Mouse (Mus musculus) right cerebral cortex, postnatal 10 days (tissue): ENCODE results near the gene Gtpbp1.

Experiments used
- DNase-seq, 2 experiments: peaks; one replicate each; pipeline ENCODE4 v3.0.0; 2021; ENCODE audit warnings: low spot score in 2 of 2

Gtpbp1 gene

DNA sequence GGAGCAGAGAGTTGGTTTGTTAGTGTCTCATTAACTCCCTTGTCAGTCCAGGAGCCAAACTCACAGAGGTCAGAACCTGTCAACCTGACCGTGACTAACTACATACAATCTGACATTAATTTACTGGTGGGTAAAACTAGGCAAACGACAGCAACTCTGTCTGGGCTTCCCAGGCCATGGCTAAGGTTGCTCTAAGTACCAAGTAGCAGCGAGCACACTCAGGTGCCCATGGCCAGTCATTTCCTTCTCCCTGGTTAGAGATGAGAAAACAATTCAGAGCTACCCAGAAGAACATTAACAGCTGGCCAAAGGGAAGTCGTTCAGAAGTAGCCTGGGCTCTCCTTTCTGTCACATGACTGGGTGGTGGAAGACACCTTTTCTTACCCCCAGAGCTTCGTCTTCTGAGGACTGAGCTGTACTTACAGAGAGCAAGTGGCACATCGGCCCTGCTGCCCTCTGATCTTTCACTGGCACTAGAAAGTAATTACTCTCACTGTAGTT, 5.5 kb upstream of the Gtpbp1 start:
- no peak for DNase-seq

DNA sequence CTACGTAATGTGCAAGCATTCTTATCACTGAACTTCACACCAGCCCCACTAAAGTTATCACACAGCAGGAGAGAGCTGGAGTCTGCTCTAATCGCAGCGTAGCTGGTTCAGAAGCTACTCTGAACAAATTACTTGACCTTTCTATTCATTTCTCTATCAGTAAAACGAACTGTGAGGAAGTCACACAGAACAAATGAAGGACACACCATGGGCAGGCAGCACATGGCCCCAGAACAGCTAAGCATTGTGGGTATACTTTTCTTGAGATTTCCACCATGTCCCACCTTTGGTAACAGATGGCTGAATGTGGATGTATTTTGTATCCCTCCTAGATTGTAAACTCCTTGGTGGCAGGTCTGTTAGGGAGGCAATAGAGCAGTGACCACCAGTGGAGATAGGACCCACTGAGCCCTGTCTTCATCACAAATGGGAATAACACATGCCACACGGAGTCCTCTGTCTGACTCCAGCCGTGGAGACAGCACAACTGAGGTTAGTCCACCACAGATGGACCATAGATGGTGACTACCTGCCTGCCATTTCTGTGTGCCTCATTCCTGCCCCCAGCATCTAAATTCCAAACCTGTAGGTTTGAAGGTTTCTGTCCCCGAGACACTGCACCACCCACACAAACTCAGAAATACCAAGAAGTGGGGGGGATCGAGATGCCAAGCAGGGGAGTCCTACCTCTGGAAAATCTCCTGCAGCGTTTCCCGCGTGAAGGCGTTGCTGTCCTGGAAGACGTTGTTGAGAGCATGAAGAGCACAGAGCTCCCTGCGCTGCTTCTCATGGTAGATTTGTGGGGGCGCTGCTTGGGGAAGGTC, 4.4 kb upstream of the Gtpbp1 start:
- DNase-seq: no peak

DNA sequence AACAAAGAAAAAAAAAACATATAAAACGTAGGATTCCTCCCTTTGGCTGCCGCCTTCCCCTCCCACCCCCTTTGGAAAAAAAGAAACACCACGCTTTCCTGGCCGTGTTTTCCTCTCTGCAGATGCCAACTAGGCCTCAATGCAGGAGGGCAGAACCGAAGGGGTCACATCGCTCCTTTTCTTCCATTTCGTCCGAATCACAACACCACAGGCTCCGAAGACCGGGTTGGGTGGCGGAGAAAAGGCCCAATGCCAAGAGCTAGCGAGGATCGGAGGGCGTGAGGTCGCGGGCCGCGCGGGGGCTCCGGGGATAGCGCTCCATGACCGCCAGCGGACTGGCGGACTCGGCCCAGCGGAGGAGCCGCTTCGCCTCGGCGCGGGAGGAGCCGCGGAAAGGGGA, 3.5 kb upstream of the Gtpbp1 start:
- peak; percentile 60 to 66 for DNase-seq

DNA sequence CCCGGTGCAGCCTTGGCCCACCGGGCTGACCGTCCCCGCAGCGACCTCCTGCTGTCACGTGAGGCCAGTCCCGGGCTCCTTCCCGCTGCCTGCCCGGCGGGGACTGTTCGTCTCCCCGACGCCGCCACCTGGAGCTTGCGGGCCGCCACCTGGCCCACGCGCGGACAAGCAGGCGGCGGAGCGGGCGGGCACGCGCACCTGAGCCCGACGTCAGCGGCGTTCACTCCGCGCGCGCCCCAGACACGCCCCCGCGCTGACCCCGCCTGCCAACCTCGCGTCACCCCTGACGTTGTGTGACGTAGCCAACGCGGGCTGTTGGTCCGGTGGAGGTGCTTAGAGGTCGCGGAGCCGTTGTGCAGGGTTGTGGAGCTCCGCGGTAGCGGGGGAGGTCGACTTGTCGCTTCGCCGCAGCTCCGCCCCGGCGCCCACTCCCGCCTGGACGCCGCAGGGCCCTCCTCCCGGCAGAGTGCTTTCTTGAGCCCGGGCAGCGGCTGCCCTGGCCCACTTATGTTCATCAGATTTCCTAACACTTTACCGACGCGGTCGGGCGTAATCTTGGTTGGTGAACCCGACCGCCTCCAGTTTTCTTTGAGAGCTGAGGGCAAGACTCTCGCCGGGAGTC, 2.9 kb upstream of the Gtpbp1 start, which contains the start of gene Josd1:
Josd1 (minus strand) TSS at position 274 of the 622 bp plus-strand sequence.
- peak; percentile 95 to 96 for DNase-seq

DNA sequence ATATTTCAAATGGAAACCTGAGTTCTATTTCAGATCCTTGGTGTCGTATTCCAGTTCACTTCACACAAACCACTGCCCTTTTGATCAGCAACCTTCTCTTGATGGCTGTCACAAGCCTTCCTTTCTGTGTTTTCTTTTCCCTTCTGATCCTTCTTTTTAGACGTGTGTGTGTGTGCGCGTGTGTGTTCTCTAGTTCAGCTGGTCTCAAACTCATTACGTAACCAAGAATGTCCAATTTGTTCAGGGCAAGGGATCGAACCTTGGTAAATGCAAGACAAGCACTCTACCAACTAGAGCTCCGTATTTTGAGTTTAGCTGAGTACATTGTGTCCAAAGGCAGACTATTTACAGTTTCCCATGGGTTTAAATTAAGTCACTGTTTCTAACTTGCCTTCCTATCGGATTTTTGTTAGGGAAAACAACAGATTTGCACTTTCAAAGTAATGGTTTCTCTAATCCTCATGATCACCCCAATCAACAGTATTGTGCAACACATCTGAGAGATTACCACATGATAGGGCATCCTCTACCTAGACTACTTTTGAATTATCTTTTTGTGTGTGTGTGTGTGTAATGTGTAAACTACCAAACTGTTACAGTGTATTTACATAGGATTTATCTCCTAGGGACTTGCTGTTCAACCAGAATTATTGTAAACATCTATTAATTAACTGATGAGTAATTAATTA, 2.2 kb upstream of the Gtpbp1 start:
- no peak for DNase-seq

DNA sequence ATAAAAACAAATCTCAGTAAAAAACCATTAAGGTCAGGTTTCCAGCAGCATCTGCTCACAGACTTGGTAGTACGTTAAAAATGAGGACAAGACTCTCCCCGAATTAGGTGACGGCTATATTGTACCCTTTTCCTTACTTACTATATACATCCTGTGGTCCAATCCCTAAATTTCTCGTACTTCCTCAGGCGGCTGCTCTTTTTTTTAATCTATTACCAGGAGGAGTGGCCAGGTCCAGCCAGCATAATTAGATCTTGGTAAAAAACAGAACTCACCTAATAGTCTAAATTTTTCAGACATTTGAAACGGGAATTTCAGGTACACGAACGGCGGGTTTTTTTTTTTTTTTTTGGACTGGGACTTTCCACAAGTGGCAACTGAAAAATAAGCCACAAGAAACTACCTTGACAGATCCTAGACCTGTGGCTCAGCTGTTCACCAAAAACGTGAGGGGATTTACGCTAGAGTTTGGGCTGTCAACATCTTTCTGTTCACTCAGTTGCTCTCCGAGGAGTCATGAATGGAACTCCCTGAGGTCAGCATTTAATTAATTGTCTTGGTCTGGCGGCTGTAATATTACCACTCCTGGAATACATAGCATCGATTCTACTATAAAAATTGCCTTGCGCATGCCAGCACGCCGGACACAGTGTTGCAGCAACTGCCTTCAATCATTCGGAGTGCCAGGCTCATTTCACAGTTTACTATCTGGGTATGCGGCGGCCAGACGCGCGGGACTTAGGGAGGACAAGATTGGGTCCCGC, 801 bp upstream of the Gtpbp1 start:
- no peak for DNase-seq

DNA sequence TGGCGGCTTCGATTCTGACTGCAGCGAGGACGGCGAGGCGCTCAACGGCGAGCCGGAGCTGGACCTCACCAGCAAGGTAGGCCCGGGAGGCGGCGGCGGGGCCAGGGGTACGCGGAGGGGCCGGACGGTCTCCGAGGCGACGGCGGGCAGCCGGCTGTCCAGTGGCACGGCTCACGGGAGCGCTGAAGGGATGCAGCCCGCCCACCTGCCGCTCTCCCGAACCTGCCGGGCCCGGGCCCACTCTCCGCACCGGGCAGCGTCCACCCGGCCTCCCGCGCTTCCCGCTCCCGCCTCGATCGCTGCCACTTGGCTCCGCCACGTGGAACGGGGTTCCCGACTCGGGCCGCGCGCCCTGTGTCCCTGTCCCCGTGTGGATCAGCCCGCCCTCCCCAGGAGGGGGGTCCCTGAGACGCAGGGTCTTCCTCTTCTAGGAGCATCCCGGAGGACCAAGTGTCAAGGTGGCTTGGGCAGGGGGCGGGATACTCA, 421 bp downstream of the Gtpbp1 start:
- DNase-seq: peak; percentile 55 to 67

DNA sequence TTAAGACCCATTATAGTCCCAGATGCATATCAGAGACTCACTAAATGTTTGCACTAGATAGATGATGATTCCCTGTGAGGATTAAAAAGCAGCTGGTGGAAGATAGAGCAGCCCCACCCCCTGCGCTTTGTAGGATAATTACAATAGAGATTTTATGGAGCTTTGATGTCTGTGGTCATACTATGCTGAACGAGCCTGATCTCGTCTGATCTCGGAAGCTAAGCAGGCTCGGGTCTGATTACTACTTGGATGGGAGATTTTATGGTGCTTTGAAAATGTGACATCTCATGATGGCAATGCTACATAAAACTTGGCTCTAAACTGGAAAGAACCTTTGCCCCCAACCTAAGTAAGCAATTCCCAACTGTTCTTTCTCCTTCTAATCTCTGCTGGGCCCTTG, 1.7 kb downstream of the Gtpbp1 start:
- no peak for DNase-seq

DNA sequence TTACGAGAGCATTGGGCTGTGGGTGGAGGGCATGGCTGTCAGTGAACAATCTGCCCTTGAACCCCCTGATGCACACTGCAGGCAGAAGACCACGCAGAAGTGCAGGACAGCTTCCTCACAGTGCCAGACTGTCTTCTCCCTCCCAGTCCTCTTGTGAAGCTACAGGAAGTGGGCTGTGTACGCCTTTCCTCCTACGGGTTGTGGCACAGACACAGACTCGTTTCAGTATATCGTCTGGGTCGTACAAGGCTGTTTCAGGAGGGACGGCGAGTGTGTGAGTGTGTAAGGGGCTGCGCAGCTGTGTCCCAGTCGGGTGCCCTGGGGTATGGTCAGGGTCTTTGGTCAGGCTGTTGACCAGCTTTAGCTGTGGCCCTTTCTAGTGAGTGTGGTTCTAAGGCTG, 3.1 kb downstream of the Gtpbp1 start:
- DNase-seq: no peak

DNA sequence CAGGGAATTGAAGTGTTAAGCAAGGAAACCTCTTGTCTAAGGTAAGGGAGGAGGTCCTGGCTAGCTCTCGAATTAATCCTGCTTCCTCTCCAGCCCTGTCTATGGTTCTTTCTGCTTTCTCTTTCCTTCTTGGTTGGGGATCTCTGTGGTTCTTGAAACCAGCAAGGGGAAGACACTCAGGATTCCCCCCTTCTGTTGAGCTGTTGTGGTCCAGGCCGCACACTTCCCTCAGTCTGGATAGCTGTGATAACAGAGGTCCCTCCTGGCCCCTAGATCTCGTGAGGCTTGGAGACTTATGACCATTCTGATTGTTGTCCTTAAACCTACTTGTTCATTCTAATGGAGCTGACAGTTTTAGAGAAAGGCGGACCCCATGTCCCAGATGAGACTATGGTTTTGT, 3.9 kb downstream of the Gtpbp1 start:
- DNase-seq: no peak

DNA sequence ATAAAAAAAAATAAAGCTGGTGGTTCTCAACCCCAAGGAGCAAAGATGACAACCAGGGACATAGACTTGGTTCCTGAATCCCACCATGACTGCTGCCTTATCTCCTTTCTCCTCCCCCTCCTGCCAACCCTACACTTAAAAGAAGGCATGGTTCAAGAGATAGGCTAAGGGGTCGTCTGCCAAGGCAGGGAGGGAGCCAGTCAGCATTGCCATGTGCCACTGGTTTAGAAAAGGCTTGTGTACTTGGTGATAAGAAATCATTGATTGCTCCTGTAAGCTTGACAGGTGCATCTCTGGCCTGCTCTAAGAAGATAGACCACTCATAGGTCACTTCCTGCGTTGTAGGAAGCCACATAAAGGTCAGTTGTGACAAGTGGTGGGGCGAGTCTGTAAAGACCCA, 4.9 kb downstream of the Gtpbp1 start:
- DNase-seq: no peak

DNA sequence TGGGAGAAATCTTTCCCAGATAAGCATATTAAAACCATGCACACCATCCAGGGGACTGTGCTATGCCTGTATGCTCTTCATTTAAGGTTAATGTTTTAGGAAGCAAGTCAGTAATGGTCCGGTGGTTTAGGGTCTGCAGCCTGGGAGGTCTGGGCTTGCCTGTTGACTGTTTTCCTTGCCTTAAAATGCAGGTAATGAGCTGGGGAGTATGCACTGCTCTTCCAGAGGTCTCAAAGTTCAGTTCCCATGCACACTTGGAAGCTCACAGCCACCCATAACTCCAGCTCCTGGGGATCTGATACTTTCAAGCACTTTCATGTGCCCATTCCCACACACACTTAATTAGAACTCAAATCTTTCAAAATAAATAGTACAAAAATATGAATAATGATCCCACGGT, 5.9 kb downstream of the Gtpbp1 start:
- no peak for DNase-seq

DNA sequence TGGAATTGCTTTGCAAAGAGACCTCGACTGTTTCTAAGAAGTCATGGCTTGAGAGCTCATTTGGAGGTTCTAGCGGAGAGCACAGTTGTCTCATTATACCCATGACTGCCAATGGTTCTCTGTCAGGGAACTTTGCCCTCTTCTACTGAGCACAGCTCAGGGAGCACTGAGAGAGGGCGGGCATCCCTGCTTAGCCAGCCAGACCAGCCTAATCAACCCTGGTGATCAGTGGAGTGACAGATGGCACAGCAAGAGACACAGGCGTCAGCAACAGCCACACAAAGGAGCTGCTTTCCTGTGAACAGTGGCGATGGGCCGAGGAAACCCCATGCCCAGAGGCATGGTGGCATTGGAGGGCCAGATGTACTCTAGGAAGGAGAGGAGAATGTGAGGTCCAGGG, 6.4 kb downstream of the Gtpbp1 start:
- DNase-seq: no peak

DNA sequence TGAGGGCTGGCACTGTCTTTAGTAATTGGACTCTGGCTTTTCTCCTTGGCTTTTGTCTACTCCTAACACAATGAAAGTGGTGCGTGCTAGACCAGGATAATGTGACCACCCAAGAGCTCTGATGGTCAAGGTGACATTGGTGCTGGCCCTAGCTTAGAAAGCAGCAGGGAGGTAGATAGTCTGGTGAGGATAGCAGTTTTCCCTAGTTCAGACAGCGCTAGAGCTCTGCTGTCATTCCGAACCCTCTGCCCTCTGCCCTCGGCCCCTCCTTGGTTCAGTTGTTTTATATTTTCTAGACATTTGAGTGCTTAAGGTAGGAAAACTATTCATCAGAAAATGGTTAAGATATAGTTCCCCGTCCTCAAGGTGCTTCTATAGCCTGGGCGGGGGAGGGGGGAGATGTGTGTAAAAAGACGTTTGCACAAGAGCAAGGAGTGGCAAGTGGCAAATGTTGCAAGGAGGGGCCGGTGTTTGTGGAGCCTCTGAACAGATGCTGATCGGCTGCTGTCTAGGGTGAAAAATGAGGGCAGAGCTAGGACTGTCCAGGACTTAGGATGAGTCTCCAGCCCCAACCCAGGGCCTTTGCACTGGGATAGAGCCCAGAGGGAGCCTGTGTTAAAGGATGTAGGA, 7.0 kb downstream of the Gtpbp1 start:
- DNase-seq: no peak

DNA sequence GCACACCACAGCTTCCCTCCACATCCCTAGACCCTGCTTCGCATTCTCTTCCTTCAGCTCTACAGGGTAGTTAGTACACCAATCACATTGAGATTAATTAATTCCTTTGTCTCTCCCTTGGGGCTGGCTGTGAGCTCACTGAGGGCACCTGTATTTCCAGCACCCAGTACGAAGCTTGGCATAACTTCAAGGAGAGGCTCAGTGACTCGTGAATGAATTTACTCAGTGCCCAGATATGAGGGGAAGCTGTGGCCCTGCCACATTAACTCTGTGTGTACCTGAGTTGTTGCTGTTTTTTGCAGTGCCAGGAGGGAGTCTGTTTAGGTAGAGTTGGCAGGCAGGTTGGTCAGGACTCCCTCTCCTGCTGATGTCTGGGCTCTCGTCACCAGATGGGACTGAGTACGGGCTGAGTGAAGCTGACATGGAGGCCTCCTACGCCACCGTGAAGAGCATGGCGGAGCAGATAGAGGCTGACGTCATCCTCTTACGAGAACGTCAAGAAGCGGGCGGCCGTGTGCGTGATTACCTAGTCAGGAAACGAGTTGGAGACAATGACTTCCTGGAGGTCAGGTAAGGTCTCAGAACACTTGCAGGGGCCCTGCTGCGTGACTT, 16.1 kb downstream of the Gtpbp1 start:
- no peak for DNase-seq

DNA sequence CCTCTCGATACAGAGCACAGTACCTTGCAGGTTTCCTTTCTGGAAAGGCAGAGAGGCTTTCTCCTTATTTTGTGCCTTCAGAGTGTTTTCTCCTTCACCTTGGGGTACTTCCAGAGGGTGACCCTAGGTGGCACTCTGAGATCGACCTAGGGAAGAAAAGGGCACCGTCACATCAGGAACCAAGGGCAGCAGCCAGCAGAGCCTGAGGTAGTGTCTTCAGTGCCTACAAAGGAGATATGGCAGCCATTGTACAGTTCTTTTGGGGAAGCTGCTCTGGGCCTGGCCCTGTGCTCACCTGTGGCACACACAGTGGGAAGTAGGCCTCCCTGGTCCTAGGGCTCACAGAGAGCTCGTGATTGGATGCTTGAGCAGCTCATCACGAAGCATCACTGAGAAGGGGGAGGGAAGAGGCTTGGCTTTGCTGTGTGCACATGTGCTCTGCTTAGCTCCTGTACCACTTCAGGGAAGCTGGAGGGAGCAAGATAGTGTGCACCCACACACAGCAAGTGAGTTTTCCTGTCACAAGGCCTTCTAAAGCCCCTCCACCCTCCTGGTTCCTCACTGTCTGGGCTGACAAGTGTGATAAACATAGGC, 17.7 kb downstream of the Gtpbp1 start:
- peak in 1 of 2 experiments; percentile 51 for DNase-seq

DNA sequence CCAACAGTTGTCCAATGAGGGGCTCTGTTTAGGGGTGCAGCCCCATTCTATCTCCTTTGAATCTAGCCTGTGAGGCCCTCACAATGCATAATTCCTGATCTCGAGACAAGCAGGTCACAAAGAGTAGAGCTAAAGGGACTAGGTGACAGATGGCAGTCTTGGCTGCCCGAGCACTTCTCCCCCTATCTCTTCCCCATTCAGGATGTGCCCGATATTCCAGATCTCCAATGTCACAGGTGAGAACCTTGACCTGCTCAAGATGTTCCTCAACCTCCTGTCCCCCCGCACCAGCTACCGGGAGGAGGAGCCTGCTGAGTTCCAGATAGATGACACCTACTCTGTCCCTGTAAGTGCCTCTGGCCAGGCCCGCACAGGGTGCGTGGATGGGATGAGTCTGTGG, 25.0 kb downstream of the Gtpbp1 start:
- no peak for DNase-seq

DNA sequence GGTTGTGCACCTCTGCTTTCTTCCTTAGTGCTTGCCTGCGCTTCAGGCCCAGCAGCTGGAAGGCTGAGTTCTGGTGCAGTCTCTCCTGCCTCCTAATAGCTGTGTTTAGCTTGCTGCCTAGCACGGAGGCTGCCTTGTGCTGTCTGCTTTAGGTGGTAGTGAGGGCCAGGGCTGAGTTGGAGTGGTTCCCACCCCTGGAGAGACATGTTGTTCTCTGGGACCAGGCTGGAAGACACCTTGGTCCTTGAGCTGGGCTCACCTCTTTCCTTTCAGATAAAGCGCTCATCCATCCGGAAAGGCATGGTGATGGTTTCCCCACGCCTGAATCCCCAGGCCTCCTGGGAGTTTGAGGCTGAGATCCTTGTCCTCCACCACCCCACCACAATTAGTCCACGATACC, 26.1 kb downstream of the Gtpbp1 start:
- no peak for DNase-seq

DNA sequence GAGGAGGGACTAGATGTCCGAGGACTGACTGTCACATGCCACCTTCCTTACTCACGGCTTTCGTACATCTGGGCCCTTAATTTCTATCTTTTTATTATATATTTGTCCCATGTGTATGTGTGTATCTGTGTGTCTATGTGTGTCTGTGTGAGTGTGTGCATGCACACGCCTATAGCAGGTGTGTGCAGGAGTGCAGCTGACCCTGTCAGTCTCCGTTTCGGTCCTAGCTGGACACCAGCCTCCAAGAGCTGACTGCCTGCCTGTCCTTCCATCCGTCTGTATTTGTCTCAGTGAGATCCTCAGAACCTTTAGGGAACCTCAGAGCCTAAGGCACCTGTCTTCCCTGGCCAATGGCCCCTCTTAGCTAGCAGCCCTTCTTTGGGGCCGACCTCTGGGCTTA, 29.6 kb downstream of the Gtpbp1 start:
- no peak for DNase-seq

DNA sequence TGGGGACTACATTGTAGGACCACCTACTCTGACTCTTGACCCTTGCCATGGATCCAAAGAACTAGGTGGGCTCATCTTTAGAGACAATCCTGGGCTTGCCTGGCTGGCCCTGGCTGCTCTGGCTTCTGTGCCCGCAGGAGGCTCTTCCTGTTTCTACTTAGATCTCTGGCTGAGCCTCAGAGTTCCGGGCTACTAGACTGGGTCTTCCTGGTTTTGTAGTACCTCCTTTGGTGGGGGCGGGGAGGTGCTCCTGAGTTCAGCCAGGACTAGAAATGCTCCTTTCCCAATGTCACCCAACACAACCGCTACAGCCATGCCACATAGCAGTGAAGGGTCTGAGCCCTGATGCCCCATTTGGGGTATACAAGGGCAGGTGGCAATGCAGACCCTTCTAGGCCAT, 30.2 kb downstream of the Gtpbp1 start:
- no peak for DNase-seq
